Mouse (Mus musculus) liver, embryonic 12.5 days (tissue): ENCODE data around the gene Pcbp4. TPM values are rescaled to one million over a fixed set of nuclear protein-coding genes. Genes with fewer than 3 reads are reported as not detected.
"Not testable (repeated sequence)": the region's sequence is repeated elsewhere in the genome, so short reads cannot be mapped to it uniquely, and the experiment has no call there.

ENCODE experiments used
- ATAC-seq: fragments of 200-750 bp; cut with Nextera tagmentation; 2 replicates; pipeline ENCODE4 v1.8.0; 2017; ENCODE audit warnings: moderate number of reproducible peaks, mild to moderate bottlenecking, moderate library complexity
- H3K27ac ChIP-seq: fragments of 300-500 bp; sonication (generic); 2 replicates; pipeline ENCODE4 v1.5.1; 2016; ENCODE audit warnings: mild to moderate bottlenecking
- H3K27me3 ChIP-seq: fragments of 300-500 bp; sonication (generic); replicated peaks from 2 replicates; pipeline ENCODE4 v1.6.1; 2016; ENCODE audit warnings: mild to moderate bottlenecking, moderate library complexity
- H3K36me3 ChIP-seq: fragments of 300-500 bp; sonication (generic); 2 replicates; pipeline ENCODE4 v1.6.1; 2016; ENCODE audit warnings: mild to moderate bottlenecking, moderate library complexity
- H3K4me1 ChIP-seq: fragments of 300-500 bp; sonication (generic); 2 replicates; pipeline ENCODE4 v1.6.1; 2016
- H3K4me2 ChIP-seq: fragments of 300-500 bp; sonication (generic); 2 replicates; pipeline ENCODE4 v1.6.1; 2016; ENCODE audit warnings: mild to moderate bottlenecking, moderate library complexity
- H3K4me3 ChIP-seq: fragments of 300-500 bp; sonication (generic); 2 replicates; pipeline ENCODE4 v1.5.1; 2016; ENCODE audit warnings: mild to moderate bottlenecking, moderate library complexity
- H3K9ac ChIP-seq: fragments of 300-500 bp; sonication (generic); 2 replicates; pipeline ENCODE4 v1.6.1; 2016; ENCODE audit warnings: mild to moderate bottlenecking, moderate library complexity
- H3K9me3 ChIP-seq: fragments of 300-500 bp; sonication (generic); replicated peaks from 2 replicates; pipeline ENCODE4 v1.6.1; 2016; ENCODE audit warnings: mild to moderate bottlenecking, moderate library complexity
- WGBS: fragments of 180-500 bp; shearing (Covaris S2); methylation state at CpG from one replicate; pipeline ENCODE4 v1.1.7; 2016; ENCODE audit not compliant: insufficient replicate concordance; 5-methylcytosine and 5-hydroxymethylcytosine counted together
- polyA plus RNA-seq: library from polyadenylated mRNA; unstranded; fragments of >200 nt; fragmentation: Nextera tagmentation; extraction: Ambion mirVana; gene quantifications from 2 replicates; pipeline ENCODE4 v1.2.1, GENCODE M21; 2016

Pcbp4 gene
- polyA plus RNA-seq, 1 experiment from 2014 or later: 27.3 TPM

DNA sequence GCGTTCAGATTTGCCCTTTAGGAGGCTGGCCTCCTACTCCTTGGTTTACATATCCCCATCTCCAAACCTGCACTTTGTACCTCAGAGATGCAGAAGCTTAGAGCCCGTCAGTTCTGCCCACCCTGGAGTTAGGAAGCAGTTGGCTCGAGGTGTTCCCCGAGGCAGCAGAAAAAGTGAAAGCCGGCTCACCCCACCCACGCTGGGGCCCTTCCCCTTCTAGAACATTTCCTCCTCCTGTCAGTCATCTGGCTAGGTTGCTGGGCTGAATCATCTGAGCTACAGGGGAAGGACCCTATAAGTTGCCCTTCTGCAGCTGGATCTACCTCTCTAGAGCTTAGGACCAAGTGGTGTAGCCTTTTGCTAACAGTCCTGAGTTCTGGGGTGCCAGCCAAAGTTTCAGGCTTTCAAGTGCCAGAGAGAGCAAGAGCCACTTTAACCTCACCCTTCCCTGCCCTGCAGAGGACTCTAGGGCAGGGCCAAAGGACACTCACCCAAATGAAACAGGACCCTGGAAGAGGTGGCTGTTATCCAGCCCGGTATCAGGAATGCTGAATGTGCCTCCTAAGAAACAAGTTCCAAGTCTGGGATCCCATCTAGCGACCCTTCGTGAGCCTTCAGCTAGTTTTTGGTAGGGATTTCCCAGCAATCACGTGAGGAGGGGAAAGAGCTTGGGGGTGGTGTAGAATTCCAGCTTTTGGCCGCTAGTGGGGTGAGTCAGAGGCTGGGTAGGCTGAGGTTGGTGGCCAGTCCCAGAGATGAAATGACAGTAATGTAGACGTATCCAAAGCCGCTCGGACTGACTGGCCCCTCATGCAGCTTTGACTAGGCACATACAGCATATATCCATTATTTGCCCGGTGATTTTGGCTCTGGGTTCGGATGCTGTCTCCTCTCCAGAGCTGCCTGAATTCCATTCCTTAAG is 23.2 kb downstream of the Pcbp4 start:
- no peak overlapping the region for H3K9ac ChIP-seq
- H3K36me3 ChIP-seq: peaks cover 25% of the 10 kb centered on the region
- peak; percentile 4 for ATAC-seq
- H3K27me3 ChIP-seq: 0 out of 2 replicates have a peak, but pooled peaks cover under 1% of the 10 kb centered on the region
- H3K4me2 ChIP-seq: peak overlapping the region; percentile 85
- H3K27ac ChIP-seq: peak overlapping the region; percentile 4; the same call in 1 of the 2 replicates
- H3K9me3 ChIP-seq: no peaks in the 10 kb centered on the region
- peaks cover 45% of the 10 kb centered on the region for H3K4me1 ChIP-seq
- peak overlapping the region; percentile 8; the same call in 1 of the 2 replicates for H3K4me3 ChIP-seq
- WGBS: 13% methylated on average over 16 of the region's 16 CpGs

DNA sequence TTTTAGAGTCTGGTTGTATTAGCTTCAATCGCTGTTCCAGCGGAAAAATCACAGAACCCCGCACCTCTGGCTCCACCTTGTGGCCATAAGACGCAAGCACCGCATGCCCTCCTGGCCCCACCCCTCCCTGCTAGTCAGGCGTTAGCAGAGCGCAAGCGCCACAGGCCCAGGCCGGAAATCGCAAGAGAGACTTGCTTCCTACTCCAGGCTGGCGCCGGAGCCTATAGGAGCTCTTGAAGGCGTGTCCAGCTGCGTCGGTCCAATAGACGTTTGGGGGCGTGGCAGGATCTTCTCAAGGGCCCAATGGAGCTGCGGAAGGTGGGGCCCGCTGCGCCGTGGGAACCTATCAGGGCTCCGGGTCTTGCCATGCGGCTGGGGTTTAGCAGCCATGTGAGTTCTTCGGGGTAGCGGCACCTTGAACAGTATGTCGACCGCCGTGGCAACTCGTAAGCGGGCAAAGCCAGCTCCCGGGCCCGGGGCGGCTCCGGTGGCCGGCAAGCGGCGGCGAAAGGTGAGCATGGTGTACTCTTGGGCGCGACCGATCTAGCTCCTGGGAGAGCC is 23.9 kb downstream of the Pcbp4 start, which contains the start of gene Parp3:
Parp3 (minus strand) TSS at position 26 of the 561 bp plus-strand sequence.
- ATAC-seq: peak; percentile 97
- peak within 1 kb of the TSS; percentile 61 for H3K9ac ChIP-seq
- H3K4me3 ChIP-seq: peak within 1 kb of the TSS; percentile 69
- peaks cover 45% of the 10 kb centered on the region for H3K4me1 ChIP-seq
- H3K36me3 ChIP-seq: peaks cover 33% of the 10 kb centered on the region
- no peaks in the 10 kb centered on the region for H3K9me3 ChIP-seq
- H3K4me2 ChIP-seq: peak within 1 kb of the TSS; percentile 85
- no peaks in the 10 kb centered on the region for H3K27me3 ChIP-seq
- WGBS: under 1% methylated on average over 41 of the region's 41 CpGs
- peak within 1 kb of the TSS; percentile 4; the same call in 1 of the 2 replicates for H3K27ac ChIP-seq

DNA sequence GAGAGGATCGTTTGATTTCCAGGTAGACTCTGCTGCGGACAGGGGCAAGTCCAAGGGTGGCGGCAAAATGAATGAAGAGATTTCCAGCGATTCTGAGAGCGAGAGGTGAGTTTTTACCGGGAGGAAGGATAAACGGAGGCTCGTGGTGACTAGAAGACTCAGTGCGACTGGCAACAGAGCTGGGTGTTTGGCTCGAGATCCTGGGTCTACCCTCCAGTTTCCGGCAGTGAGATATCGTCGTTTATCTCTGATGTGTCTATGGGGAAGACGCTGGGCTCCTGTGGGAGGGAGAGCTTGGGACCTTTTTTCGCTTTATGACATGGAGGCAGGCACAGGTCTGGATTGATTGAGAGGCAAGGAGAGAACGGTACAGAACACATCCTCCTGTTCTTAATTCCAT is 24.6 kb downstream of the Pcbp4 start:
- Histone ChIP-seq H3K9me3 (no peaks in the 10 kb centered on the region), H3K36me3 (peaks cover 39% of the 10 kb centered on the region), H3K4me3 (peak overlapping the region; percentile 69), H3K4me1 (peaks cover 45% of the 10 kb centered on the region), H3K4me2 (peak overlapping the region; percentile 85), H3K27ac (no peak overlapping the region), H3K27me3 (no peaks in the 10 kb centered on the region), H3K9ac (peak overlapping the region; percentile 61)
- WGBS: 1% methylated on average over 16 of the region's 16 CpGs
- ATAC-seq: no peak

DNA sequence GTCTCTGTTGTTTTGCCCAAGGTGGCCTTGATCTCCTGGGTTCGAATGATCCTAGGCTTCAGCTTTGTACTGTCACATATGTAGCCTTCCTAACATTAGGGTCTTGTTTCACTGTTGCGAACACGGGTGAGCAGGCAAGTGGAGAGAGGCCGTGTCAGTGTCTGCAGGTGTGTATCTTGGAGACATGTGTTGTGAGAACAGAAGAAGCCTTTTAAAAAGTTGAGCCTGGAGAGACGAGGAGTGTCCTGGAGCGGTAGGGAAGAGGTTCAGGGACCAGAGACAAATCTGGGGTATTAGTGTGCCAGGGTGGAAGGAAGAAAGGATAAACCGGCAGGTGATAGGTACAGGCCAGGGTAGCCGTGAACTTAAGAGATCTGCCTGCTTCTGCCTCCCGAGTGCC is 25.0 kb downstream of the Pcbp4 start:
- 59% methylated on average over 9 of the region's 9 CpGs for WGBS
- H3K4me1 ChIP-seq: peaks cover 45% of the 10 kb centered on the region

DNA sequence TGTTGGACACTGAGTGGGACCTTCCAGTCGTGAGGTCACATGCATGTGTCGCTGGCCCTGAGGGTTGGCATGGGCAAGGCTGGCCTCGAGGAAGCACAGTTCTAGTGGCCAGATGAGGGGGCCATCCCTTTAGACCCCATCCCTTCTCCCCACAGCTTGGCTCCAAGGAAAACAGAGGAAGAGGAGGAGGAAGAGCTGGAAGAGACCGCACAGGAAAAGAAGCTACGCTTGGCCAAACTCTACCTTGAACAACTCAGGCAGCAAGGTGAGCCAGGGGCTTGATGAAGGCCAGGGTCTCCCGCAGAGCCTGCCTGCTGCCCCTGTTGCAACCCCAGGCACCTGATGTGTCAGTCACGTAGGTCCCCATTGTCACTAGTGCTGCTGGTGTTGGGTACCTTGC is 27.4 kb downstream of the Pcbp4 start:
- ATAC-seq: no peak
- H3K9ac ChIP-seq: no peak overlapping the region
- no peaks in the 10 kb centered on the region for H3K27me3 ChIP-seq
- no peak overlapping the region for H3K4me2 ChIP-seq
- peaks cover 68% of the 10 kb centered on the region for H3K36me3 ChIP-seq
- WGBS: 82% methylated on average over 7 of the region's 7 CpGs
- H3K9me3 ChIP-seq: no peaks in the 10 kb centered on the region
- peaks cover 27% of the 10 kb centered on the region for H3K4me1 ChIP-seq
- H3K4me3 ChIP-seq: no peak overlapping the region
- no peak overlapping the region for H3K27ac ChIP-seq

More for the DNA sequence above, 25.0 kb downstream of the Pcbp4 start:
- Histone ChIP-seq H3K4me3 (peak overlapping the region; percentile 69), H3K36me3 (peaks cover 44% of the 10 kb centered on the region), H3K9me3 (no peaks in the 10 kb centered on the region), H3K27me3 (no peaks in the 10 kb centered on the region), H3K27ac (no peak overlapping the region), H3K4me2 (peak overlapping the region; percentile 85), H3K9ac (peak overlapping the region; percentile 61)
- ATAC-seq: no peak

DNA sequence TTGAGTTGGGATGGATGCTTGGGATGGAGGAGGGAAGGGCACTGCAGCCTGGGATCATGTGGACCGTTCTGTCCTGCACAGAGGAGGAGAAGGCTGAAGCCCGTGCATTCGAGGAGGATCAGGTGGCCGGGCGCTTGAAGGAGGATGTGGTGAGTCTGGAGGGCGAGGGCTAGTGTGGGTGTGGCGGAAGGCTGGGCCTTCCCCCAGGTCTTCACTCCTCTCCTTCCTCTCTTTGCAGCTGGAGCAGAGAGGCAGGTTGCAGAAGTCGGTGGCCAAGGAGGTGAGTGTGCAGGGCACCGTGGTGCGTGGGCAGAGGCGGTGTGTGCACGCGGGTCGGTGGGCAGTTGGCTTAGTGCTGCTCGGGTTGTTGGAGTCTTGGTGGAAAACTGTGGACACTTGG is 28.0 kb downstream of the Pcbp4 start:
- no peak overlapping the region for H3K27ac ChIP-seq
- ATAC-seq: no peak
- no peaks in the 10 kb centered on the region for H3K27me3 ChIP-seq
- peaks cover 74% of the 10 kb centered on the region for H3K36me3 ChIP-seq
- no peak overlapping the region for H3K4me2 ChIP-seq
- H3K9me3 ChIP-seq: no peaks in the 10 kb centered on the region
- no peak overlapping the region for H3K4me3 ChIP-seq
- H3K4me1 ChIP-seq: peaks cover 21% of the 10 kb centered on the region
- WGBS: 81% methylated on average over 15 of the region's 15 CpGs
- H3K9ac ChIP-seq: no peak overlapping the region

DNA sequence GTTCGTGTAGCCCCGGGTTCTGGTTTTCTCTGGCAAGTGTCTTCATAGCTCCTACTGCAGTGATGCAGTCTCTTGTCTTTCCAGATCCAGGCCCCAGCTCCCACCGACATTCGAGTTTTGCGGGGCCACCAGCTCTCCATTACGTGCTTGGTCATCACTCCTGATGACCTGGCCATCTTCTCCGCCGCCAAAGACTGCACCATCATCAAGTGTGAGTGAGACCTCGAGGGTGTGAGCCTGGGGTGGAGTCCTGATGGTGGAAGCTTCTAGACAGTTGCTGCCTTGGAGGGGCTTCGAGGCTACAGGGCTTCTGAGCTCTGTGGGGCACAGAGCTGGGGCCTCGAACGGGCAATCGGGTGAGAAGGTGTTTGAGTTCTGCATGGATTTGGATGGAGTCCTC is 28.6 kb downstream of the Pcbp4 start:
- H3K9me3 ChIP-seq: no peaks in the 10 kb centered on the region
- H3K36me3 ChIP-seq: peaks cover 76% of the 10 kb centered on the region
- H3K4me1 ChIP-seq: peaks cover 15% of the 10 kb centered on the region
- no peak for ATAC-seq
- no peak overlapping the region for H3K27ac ChIP-seq
- H3K9ac ChIP-seq: no peak overlapping the region
- no peaks in the 10 kb centered on the region for H3K27me3 ChIP-seq
- 86% methylated on average over 13 of the region's 13 CpGs for WGBS
- no peak overlapping the region for H3K4me2 ChIP-seq
- H3K4me3 ChIP-seq: no peak overlapping the region

DNA sequence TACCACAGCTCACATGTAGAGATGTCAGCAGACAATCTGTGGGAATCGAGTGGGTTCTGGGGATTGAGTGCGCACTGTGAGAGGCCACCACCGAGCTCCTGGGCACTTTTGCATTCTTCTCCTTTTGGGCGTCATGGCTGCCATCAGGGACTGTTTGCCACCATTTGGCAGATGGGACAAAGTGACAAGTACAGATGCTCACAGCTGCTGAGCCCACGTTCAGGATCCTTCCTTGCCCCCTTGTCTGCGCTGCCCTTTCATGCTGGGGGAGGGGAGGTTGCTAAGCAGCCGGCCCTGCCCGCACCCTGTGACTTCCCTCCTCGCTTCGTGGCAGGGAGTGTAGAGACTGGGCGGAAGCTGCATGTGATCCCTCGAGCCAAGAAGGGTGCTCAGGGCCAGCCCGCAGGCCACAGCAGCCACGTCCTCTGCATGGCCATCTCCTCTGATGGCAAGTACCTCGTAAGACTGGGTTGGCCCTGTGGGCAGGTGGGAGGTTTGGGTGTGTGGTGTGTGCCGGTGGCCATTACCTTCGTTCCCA is 29.6 kb downstream of the Pcbp4 start:
- Histone ChIP-seq H3K4me2 (no peak overlapping the region), H3K27ac (no peak overlapping the region), H3K36me3 (peaks cover 76% of the 10 kb centered on the region), H3K4me3 (no peak overlapping the region), H3K4me1 (peaks cover 10% of the 10 kb centered on the region), H3K9ac (no peak overlapping the region), H3K9me3 (no peaks in the 10 kb centered on the region), H3K27me3 (no peaks in the 10 kb centered on the region)
- no peak for ATAC-seq
- WGBS: 77% methylated on average over 17 of the region's 17 CpGs

DNA sequence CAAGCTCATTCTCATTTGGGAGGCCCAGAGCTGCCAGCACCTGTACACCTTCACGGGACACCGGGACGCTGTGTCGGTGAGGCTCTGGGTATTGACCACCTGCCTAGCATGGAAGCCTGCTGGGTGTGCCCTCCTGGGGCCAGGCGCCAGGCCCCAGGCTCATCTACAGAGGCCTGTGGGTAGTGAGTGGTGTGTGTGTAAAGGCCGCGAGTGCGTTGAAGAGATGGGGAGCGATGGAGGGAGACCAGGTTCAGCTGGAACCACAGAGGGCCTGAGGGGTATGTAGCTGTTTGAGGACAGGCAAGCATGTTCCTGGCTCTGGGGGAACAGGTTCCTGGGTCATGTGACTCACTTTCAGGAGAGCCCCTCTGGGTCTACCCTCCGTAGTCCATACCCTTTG is 30.0 kb downstream of the Pcbp4 start:
- ATAC-seq: no peak
- Histone ChIP-seq H3K27ac (no peak overlapping the region), H3K9ac (no peak overlapping the region), H3K4me2 (no peak overlapping the region), H3K36me3 (peaks cover 76% of the 10 kb centered on the region), H3K4me3 (no peak overlapping the region), H3K4me1 (peaks cover 6% of the 10 kb centered on the region), H3K27me3 (no peaks in the 10 kb centered on the region), H3K9me3 (no peaks in the 10 kb centered on the region)
- WGBS: 91% methylated on average over 10 of the region's 10 CpGs

DNA sequence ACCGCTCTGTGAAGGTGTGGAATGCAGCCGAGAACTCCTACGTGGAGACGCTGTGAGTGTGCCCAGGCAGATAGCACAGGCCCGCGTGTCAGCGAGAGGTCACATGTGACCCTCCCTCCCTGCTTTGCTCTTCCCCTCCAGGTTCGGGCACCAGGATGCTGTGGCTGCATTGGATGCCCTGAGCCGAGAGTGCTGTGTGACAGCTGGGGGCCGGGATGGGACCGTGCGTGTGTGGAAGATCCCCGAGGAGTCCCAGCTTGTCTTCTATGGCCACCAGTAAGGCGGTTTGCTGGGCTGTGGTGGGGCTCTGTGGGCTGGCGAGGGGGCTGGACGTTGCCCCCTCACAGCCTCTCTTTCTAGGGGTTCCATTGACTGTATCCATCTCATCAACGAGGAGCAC is 30.5 kb downstream of the Pcbp4 start:
- Histone ChIP-seq H3K27me3 (no peaks in the 10 kb centered on the region), H3K27ac (no peak overlapping the region), H3K9ac (no peak overlapping the region), H3K4me2 (no peak overlapping the region), H3K4me1 (peaks cover under 1% of the 10 kb centered on the region), H3K36me3 (peaks cover 76% of the 10 kb centered on the region), H3K9me3 (no peaks in the 10 kb centered on the region), H3K4me3 (no peak overlapping the region)
- 85% methylated on average over 17 of the region's 17 CpGs for WGBS
- no peak for ATAC-seq

DNA sequence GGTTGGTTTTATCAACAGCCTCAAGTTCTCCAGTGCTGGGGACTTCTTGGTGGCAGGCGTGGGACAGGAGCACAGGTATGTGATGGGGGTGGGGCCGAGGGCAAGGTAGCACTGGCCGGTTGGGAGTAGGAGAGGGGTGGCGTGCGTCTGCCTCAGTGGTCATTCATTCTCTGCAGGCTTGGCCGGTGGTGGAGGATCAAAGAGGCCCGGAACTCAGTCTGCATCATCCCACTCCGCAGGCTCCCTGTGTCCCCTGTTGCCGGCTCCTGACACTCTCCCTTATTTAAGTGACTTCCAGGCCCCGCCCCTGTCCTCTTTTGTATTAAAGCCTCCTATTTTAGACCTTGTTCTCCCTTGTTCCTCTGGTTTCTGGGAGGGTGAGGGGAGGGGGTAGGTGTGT is 32.0 kb downstream of the Pcbp4 start:
- ATAC-seq: no peak
- Histone ChIP-seq H3K9me3 (no peaks in the 10 kb centered on the region), H3K4me1 (no peaks in the 10 kb centered on the region), H3K27ac (no peak overlapping the region), H3K27me3 (no peaks in the 10 kb centered on the region), H3K4me2 (no peak overlapping the region), H3K4me3 (no peak overlapping the region), H3K9ac (no peak overlapping the region), H3K36me3 (peaks cover 62% of the 10 kb centered on the region)
- 74% methylated on average over 10 of the region's 10 CpGs for WGBS

DNA sequence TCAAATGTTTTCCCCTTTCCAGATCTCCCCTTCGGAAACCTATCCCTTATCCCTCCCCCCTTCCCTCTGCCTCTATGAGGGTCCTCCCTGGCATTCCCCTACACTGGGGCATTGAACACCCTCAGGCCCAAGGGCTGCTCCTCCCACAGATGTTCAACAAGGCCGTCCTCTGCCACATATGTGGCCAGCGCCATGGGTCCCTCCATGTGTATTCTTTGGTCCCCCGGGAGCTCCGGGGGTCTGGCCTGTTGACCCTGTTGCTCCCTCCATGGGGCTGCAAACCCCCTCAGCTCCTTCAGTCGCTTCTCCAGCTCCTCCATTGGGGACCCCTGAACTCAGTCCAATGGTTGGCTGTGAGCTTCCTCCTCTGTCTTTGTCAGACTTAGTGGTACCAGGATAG is 34.5 kb downstream of the Pcbp4 start:
- not testable (repeated sequence) for H3K4me2 ChIP-seq, H3K27me3 ChIP-seq

More for the DNA sequence above, 34.5 kb downstream of the Pcbp4 start:
- H3K36me3 ChIP-seq: peaks cover 37% of the 10 kb centered on the region
- WGBS: 76% methylated on average over 6 of the region's 6 CpGs
- not testable (repeated sequence) for H3K27ac ChIP-seq, H3K9me3 ChIP-seq, ATAC-seq, H3K4me1 ChIP-seq, H3K4me3 ChIP-seq, H3K9ac ChIP-seq
